Mouse (Mus musculus) gastrocnemius, postnatal 36 days (tissue): ENCODE data around the gene Abraxas2. TPM values are rescaled to one million over a fixed set of nuclear protein-coding genes. Genes with fewer than 3 reads are reported as not detected.

Experiments
- DNase-seq, 2 experiments: peaks; one replicate each; pipeline ENCODE4 v3.0.0; 2022
- intact Hi-C: fragments of 180-260 bp; cut with DNase I; formaldehyde crosslinking; loops from one replicate; pipeline ENCODE4 v1.15.1; 2025
- total RNA-seq, 2 experiments: library from RNA; stranded (reverse); gene quantifications; 2 replicates each; pipeline ENCODE4 v1.2.3; 2021

Abraxas2 gene
- total RNA-seq, 2 experiments from 2014 or later, result 20.5 to 21.3 TPM

DNA sequence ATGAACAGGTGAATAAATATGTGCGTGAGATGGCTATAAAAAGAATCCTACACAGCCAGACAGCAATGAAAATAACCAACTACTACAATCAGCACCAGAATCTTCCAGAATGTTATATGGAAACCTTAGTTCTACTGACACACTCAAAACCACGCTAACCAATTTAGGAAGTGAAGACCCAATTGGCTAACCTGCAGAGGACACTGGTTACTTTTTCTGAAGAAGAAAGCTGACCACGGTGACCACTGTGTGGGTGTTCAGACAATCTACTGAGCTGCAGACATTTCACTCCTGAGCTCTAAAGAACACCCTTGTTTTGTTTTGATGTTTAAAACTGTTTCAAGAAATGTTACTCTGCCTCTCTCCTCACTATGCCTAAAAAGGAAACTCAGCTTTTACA lies 15.9 kb upstream of the Abraxas2 start:
- intact Hi-C loops, result no loop called here
- no peak for DNase-seq

DNA sequence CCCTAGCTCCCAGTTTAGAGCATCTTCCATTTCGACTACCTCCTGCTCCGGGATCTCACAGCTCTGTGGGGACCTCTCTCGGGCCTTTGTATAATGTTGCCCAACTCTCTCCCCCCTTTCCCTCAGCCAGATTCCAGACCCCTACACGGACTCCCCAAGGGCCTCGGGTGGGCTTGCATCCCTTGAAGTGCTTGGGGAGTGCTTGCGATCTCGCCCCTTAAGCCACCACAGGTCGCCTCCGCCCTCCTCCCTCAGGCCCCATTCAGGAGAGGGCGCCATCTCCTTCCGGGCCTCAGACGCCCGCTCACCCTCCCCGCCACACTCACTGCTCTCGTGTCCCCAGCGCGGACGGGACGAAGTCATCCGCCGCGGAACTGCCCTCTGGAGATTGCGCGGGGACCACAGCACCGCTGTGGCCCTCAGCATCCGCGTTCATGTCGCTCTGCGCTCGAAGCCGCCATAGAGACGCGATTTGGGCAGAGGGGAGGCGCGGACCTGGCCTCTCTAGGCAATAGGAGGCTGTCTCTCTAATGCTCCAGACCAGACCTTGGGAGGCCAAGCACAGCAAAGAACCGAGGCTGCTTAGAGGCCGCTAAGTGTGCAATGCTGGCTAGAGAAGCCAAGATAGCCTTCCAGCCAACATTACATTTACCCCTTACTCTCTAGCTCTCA lies 6.7 kb upstream of the Abraxas2 start, which contains the start of gene Eef1akmt2:
TSS of gene Eef1akmt2 (minus strand) at position 501 of the 672 bp plus-strand sequence.
- intact Hi-C loops, result loop anchor here (1.0 to 5.0 kb wide), 2 partner anchors 35 to 196 kb away; no protein-coding TSS in a partner anchor
- DNase-seq, result peak; percentile 70 to 79

DNA sequence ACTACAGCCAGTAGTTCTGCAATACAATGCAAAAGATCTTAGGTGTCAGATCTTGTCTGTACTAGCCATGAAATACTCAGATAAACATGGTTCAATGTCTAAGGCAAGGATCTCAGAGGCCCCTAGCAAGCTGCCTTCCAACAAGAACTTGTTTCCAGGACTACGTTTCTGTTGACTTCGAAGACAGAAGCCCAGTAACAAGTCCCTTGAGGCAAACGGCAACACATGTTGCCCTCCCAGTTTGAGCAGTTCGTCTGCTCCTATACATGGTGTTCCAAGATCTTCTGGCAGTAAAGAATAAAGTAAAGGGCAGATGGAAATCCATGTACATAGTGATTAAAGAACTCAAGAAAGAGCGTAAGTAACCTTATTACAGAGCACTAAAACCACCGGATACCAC lies 5.7 kb upstream of the Abraxas2 start:
- intact Hi-C loops, result loop anchor here (5.0 kb wide), 1 partner anchor 36 kb away; no protein-coding TSS in a partner anchor
- DNase-seq, result no peak

DNA sequence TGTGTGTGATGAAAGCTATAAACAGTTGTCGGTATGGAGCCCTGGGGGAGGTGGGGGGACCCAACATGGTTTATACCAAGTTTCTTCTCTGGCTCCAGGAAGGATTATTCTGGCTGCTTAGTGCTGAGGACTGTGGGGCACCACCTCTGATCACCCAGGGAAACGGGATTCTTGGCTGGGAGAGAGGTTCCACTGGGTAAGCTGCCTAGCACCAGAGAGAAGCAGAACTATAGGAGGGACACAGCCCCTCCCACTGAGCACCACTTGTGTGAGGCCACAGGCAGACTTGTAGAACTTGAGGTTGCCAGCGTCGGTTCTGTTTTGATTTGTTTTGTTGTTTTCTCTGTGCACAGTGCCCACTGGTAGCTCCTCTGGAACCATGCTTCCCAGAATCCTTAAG lies 5.1 kb upstream of the Abraxas2 start:
- intact Hi-C loops, result loop anchor here (5.0 kb wide), 1 partner anchor 37 kb away; no protein-coding TSS in a partner anchor
- no peak for DNase-seq

DNA sequence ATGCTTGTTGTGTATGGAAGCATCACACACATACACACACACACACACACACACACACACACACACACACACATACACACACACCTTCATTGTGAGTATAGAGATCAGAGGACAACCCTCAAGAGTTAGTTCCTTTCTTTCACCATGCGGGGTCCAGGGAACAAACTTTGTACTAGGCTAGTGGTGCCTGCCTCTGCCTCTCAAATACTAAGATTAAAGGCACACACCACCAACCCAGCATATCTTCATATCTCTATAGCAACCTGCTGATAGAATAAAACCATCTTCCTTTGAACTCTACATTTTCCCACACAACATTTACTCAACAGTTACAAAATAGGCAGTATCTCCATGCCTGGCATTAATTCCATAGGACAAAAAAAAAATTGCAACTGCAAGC lies 2.9 kb upstream of the Abraxas2 start:
- no peak for DNase-seq
- intact Hi-C loops, result loop anchor here (5.0 kb wide), 1 partner anchor 141 kb away; no protein-coding TSS in a partner anchor

DNA sequence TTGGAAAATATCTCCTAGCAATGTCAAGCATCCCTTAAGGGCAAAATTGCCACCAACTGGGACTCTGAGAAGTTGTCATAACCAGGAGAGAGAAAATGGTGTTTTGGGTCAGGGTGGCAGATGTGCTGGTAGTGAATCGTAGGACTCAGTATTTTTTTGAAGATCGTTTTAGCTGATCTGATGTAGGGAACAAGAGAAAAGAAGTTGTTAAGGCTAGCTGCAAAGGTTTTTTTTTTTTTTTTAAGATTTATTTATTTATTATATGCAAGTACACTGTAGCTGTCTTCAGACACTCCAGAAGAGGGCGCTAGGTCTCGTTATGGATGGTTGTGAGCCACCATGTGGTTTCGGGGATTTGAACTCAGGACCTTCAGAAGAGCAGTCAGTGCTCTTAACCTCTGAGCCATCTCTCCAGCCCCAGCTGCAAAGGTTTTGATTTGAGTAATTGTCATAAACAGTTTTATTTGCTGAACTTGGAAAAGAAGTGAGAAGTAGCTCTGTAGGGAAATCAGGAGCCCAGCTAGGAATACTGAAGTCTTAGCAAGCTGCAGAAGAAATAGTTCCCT lies 899 bp upstream of the Abraxas2 start:
- no peak for DNase-seq
- intact Hi-C loops, result loop anchor here (5.0 kb wide), 1 partner anchor 139 kb away; no protein-coding TSS in a partner anchor

DNA sequence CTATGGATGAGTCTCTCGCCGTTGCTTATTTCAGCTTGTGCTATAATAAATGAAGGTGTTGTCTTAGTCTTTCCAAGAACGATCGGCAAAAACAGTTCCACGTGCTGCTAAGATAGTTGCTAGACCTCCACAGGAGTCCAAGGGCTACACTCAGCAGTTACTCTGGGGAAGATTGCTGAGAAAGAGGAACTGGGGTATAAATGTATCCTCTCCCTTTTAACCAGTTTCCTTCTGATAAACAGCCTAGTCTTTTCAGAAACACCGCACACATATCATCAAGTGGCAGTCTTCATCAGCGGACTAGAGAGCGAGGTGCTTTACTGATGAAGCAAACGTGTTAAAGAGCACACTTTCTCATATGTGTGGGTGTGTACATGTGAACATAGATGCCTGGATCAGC lies 7.3 kb downstream of the Abraxas2 start:
- intact Hi-C loops, result no loop called here
- DNase-seq, result no peak

DNA sequence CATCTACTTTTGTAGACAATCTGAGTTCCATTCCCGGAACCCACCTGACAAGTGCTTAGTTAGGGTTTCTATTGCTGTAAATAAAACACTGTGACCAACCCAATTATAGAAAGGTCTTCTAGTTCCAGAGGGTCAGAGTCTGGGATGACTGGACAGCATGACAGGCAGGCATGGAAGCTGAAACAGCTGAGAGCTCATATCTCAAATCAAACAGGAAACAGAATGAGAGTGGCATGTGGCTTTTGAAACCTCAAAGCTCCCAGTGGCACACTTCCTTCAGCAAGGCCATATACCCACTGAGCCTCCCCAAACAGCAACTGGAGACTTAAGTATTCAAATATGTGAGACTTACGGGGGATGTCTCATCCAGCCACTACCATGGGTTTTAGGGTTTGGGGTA lies 14.0 kb downstream of the Abraxas2 start:
- DNase-seq, result no peak
- intact Hi-C loops, result no loop called here

DNA sequence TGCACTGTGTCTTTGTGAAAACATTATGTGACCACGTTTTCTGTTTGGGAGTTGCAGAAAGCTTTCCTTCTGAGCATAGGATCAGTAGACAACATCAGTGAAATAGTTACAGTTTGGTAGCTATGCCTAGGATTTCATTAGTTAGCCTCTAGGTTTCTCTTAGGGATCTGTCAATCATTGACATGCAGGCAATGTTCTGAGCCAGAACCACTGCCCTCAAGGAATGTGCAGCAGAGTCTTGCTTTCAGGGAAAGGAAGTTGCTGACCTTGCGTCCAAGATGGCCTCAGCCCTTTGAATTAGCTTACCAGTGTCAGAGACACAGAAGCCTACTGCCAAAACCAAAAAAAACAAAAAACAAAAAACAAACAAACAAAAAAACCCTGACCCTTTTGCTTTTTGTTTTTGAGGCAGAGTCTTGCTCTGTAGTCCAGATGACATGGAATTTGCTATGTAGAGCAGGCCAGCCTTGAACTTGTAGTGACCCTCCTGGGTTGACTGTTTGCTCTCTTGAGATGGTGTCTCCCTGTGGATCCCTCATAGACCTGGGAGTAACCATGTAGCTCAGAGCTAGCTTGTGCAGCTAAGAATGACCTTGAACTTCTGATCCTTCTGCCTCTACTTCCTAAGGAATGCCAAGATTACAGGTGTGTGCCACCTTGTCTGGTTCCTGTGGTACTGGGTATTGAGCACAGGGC lies 16.5 kb downstream of the Abraxas2 start:
- intact Hi-C loops, result no loop called here
- no peak for DNase-seq

DNA sequence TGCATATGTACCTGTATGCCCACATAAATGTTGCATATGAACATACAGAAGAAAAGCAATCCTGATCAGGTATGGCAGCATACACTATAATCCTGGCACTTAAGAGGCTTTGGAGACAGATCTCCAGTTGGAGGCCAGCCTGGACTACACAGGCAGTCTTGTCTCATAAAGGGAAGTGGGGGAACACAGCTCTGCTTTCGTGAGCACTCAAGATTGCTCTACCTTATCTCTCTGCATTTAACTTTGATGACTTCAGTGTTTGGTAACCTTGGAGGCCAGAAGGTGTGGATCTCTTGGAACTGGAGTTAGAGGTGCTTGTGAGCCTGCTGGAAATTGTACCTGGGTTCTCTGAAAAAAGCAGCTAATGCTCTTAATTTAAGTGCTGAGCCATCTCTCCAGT lies 21.3 kb downstream of the Abraxas2 start:
- intact Hi-C loops, result no loop called here
- no peak for DNase-seq

DNA sequence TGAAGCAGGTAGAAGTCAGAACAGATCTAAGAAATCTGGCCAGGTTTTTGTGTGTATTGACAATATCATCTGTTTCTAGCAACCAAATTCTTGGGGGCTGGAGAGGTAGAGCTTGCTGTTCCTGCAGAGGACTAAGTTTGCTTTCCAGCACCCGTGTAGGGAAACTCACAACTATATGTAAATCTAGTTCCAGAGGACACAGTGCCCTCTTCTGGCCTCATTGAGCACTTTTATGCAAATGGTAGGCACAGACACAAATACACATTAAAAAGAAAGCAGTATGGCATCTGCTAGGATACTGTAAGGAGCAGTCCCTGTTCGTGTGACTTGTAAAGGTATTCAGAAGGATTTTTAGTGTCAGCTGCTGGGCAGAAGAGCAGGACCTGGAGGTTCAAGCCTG lies 23.3 kb downstream of the Abraxas2 start:
- intact Hi-C loops, result no loop called here

DNA sequence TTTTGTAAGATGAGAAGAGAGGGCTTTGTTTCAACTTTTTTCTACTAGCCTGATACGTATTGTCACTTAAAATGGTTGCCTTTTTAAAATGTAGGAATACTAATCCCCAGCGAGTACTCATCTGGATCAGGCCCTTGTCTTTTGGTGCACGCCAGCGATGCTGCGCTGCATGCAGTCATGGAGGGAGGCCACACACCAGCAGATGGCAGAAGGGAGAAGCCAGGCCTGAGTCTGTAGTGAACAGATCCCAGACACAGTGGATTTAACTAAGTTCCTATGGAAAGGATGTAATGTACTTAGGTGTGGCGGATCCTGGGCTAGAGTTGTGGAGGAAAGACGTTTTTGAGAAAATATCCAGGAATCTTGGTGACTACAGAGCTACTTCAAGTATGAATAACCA lies 25.0 kb downstream of the Abraxas2 start:
- no peak for DNase-seq
- intact Hi-C loops, result no loop called here

More for the DNA sequence above, 23.3 kb downstream of the Abraxas2 start:
- DNase-seq, result no peak

DNA sequence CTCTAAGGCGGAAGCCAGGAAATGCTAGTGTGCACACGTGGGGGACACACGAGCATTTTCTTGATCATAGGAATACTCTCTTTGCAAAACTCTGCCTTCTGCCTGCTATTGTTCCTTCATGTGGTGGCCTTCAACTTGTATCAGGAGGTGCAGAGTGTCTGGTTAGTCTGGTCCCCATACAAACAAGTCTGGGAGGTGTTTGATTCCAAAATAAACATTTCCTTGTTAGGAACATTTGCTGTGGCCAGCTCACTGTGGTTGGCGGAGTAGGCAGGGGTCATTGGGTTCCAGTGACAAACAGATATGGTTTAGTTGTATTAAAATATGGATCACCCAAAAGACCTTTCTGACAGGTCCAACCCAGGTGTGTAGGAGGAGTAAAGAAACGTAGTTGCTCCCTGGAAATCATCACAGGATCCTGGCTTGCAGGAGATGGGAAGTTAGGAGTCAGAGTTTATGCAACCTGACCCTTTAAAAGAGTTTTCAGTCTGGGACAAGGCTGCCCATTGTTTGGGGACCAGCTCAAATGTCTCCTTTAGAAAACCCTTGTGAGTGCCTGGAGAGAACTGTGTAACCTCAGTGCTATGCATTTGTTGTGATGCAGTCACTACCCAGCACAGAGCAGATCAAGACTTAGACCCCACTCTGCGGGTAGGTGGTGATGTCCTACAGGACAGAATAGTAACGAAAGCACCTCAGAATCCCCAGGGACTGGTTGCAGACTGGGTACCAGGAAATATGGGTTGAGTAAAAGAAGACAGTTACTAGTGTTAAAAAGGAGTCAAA lies 28.2 kb downstream of the Abraxas2 start:
- DNase-seq, result no peak

DNA sequence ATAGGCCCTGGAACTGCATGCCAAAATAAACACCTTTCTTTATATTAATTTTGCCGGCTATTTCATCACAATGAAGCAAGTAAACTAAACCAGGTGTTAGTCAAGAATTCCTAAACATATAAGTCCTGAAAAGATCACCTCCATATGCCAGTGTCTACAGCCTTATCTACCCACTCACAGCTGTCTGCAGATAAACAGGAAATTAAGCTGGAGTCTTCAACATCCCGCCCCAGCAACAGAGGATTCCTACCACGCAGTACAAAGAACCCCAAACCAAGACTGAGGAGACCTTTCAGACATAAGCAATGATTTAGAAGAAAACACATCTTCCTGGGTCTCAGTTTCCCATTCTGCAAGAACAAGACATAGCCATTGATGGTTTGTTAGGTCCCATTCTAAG lies 29.0 kb downstream of the Abraxas2 start:
- no peak for DNase-seq
- intact Hi-C loops, result no loop called here

More for the DNA sequence above, 28.2 kb downstream of the Abraxas2 start:
- intact Hi-C loops, result no loop called here

DNA sequence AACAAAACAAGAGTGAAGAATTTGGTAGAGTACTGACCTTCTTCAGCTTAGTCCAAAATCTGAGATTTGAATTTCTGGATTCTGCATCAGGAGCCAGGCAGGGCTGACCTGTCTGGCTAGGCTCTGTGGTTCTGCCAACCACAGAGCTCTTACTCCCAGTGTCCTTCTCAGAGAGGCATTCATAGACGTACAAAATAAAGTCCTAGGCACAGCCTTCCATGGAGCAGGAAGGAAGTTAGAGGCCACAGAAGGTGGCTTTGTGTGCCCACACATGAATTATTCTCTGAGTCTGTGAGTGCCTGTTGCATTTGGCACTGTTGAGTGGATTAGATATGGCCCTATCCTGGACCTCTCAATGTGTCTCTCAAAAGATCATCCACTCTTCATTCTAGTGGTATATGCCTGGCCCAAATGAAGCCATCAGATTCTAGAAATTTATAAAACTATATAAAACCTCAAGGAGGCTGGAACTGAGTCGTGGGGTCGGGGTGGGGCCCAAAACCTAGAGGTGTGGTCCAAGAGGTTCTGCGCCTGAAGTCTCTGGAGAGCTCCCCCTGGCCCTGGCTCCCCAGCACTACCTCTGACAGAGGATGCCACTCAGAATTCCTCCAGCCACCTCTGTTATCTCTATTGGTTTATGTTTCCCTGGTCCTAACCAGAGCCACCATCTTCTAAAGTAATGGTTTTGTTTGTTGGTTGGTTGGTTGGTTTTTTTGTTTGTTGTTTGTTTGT lies 29.7 kb downstream of the Abraxas2 start:
- intact Hi-C loops, result no loop called here
- no peak for DNase-seq

DNA sequence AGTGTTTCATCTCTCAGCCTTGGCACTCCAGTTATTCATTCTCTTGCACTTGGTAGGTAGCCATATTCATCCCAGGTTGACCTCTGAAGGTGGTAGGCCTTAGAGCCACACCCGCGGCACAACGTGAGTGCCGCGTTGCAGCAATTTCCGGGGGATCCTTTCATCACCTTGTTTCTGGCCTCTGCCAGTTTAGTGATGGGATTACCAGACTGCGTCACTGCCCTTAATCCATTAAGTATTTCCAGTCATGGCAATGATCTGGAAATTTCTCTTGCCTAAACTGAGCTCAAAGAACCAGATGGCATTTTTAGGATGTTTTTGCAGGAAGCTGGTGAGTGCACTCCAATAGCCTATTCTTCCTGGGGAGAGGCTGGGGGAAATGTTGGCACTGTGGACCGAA lies 30.7 kb downstream of the Abraxas2 start:
- no peak for DNase-seq
- intact Hi-C loops, result no loop called here

DNA sequence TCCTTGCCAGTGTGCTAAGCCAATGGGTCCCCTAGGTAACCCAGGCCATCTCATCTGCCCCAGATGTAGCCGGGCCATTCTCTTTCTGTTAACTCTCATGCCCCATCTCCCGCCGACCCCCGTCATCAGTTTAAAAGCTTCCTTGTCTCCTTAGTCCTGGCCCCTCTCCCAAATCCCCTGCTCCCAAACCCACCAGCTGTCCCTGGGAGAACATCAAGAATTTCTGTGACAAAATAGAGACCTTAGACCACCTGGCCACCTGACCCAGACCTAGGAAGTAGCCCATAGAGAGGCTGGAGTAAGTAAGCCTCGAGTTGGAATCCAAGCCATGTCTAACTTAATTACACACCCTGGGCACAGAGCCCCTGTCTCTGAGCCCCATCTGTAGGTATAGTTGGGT lies 31.2 kb downstream of the Abraxas2 start:
- no peak for DNase-seq
- intact Hi-C loops, result no loop called here

DNA sequence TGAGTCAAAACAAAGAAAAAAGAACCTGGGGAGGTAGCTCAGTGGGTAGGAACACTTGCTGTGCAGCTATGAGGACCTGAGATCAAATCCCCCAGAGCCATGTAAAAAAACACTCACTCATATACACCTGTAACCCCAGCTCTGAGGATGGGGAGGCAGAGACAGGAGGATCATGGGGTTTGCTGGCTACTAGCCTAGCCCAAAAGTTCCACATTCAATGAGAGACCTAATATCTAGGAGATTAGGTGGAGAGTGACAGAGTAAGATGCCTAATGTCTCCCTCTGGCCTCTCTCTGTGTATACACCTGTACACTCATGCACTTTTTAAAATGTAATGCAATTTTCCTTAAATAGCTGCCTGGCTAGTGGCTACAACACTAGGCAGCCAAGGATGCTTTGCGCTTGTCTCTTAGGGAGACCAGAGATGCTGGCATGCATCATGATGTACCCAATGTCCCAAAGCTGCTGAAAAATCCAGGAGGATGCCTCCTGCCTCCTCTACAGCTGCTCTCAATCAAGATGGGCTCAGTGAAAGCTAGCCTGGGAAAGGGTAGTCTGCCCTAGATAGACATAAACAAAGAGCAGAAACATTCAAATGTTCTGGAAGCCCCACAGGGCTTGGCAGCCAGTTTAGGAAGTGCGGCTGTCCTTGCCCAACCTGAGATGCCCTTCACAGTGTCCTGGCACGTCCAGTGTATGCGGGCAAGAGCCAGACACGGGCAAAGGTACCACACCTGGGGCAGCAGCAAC lies 32.7 kb downstream of the Abraxas2 start:
- intact Hi-C loops, result no loop called here
- no peak for DNase-seq

DNA sequence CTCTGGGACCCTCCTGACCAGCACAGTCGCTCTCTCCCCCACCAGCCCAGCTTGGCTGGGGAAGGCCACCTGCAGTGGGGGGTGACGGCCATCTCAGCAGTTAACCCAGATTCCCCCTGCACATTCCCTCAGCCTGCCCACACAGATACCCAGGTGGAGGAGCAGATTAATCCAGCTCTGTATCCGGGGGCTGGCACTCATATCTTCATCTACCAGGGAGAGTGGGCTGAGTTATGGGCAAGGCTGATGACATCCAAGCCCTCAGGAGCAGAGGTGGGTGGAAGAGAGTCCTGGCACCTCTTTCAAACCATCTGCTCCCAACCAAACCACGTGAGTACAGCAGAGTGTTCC lies 33.3 kb downstream of the Abraxas2 start:
- intact Hi-C loops, result no loop called here

More for the DNA sequence above, 33.3 kb downstream of the Abraxas2 start:
- no peak for DNase-seq
